ENCODE assay signal across 9 mouse cellular contexts in the genomic region with DNA sequence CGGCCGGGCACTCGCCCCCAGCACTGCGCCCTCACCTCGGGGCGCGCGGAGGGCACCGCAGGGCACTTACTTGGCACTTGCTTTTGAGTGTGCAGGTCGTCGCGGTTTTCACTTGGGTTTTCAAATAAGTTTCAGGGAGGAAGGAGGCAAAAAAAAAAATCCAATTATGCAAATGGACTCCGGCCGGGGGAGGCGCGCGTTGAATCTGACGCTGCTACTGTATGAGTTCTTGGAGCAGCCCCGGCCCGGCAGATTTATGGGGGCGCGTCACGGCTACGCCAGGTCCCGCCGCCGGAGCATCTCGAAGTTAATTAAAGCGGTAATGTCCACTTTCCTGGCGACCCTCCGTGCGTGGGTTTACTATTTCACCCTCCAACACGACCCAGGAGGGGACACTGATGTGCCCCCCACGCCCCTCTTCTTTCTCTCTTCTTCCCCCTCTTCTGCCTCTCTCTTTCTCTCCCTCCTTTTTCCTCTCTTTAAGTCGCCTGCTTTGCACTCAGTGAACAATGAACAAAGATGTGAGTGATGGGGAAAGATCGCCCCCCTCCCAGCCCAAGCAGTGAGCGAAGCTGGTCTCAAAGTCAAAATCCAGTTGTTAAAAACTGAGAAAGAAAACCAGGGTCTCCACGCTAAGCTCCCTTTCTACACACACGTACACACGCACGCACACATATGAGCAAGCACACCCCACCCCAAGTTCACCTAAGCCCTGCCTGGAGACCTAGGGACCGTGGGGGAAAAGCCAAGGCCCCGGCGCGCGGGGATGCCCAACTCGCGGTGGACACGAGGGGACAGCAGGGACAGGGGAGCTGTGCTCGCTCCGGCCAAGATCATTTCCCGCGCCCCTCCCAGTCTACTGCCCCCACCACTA. TPM values are rescaled to one million over a fixed set of nuclear protein-coding genes. Genes with fewer than 3 reads are reported as not detected.
DNase-seq lines count a peak whose midpoint lies in the region; ATAC-seq and TF ChIP-seq lines count a peak whose summit lies in the region.
"Had no signal": no experiment of that assay in that cellular context is flagged by ENCODE, and none has a peak within 500 bp of the region (broad histone marks: within the 10 kb centered on the region; RNA-seq: fewer than 3 reads in every experiment).

No protein-coding gene starts in this region.

- peak; percentile 59 for ATAC-seq in embryonic facial prominence, embryonic 12.5 days (ENCODE audit: insufficient number of reproducible peaks, insufficient read depth, low FRiP score, low TSS enrichment)
- ATAC-seq in hindbrain, embryonic 14.5 days (ENCODE audit: low FRiP score) = peak; percentile 46; the same call in 1 of the 2 replicates
- ATAC-seq in midbrain, embryonic 12.5 days (ENCODE audit: low FRiP score, low read depth) = peak; percentile 24
- ATAC-seq in granulocyte monocyte progenitor cell, adult 5-6 weeks (replicated peaks; ENCODE audit: poor library complexity, severe bottlenecking) = no peak

- H3K27ac ChIP-seq in left cerebral cortex, adult 2 months = peak overlapping the region; percentile 54
- H3K27ac ChIP-seq in embryonic facial prominence, embryonic 12.5 days = peak overlapping the region; percentile 80
- H3K27ac ChIP-seq in hindbrain, embryonic 14.5 days = peak overlapping the region; percentile 81
- peak overlapping the region; percentile 94 for H3K27ac ChIP-seq in midbrain, embryonic 12.5 days (replicated peaks)

- WGBS in embryonic facial prominence, embryonic 12.5 days = under 1% methylated on average over 50 of the region's 53 CpGs
- under 1% methylated on average over 53 of the region's 53 CpGs for WGBS in hindbrain, embryonic 14.5 days
- WGBS in midbrain, embryonic 12.5 days = under 1% methylated on average over 53 of the region's 53 CpGs

- H3K4me2 ChIP-seq in embryonic facial prominence, embryonic 12.5 days (replicated peaks) = peak overlapping the region; percentile 94
- peak overlapping the region; percentile 79 for H3K4me2 ChIP-seq in hindbrain, embryonic 14.5 days (replicated peaks)
- H3K4me2 ChIP-seq in midbrain, embryonic 12.5 days (replicated peaks) = peak overlapping the region; percentile 92

- no peaks in the 10 kb centered on the region for H3K9me3 ChIP-seq in embryonic facial prominence, embryonic 12.5 days
- no peaks in the 10 kb centered on the region for H3K9me3 ChIP-seq in hindbrain, embryonic 14.5 days (ENCODE audit: control insufficient read depth, low read length)
- H3K9me3 ChIP-seq in midbrain, embryonic 12.5 days = no peaks in the 10 kb centered on the region

- no peak for TF ChIP-seq CTCF in left cerebral cortex, adult 2 months (IDR thresholded peaks at IDR 0.05)

- peaks cover 33% of the 10 kb centered on the region for H3K4me1 ChIP-seq in embryonic facial prominence, embryonic 12.5 days
- peaks cover 45% of the 10 kb centered on the region for H3K4me1 ChIP-seq in hindbrain, embryonic 14.5 days (replicated peaks; ENCODE audit: control insufficient read depth, insufficient read depth, low read length)
- peaks cover 54% of the 10 kb centered on the region for H3K4me1 ChIP-seq in midbrain, embryonic 12.5 days

- no peaks in the 10 kb centered on the region for H3K36me3 ChIP-seq in embryonic facial prominence, embryonic 12.5 days
- no peaks in the 10 kb centered on the region for H3K36me3 ChIP-seq in hindbrain, embryonic 14.5 days (replicated peaks; ENCODE audit: control insufficient read depth, insufficient read depth)
- no peaks in the 10 kb centered on the region for H3K36me3 ChIP-seq in midbrain, embryonic 12.5 days

- H3K4me3 ChIP-seq in left cerebral cortex, adult 2 months = peak overlapping the region; percentile 56
- H3K4me3 ChIP-seq in embryonic facial prominence, embryonic 12.5 days = peak overlapping the region; percentile 49
- H3K4me3 ChIP-seq in hindbrain, embryonic 14.5 days (replicated peaks; ENCODE audit: low read length) = peak overlapping the region; percentile 68
- peak overlapping the region; percentile 62 for H3K4me3 ChIP-seq in midbrain, embryonic 12.5 days

- DNase-seq in left cerebral cortex, adult 2 months (ENCODE audit: extremely low spot score in 1 of 2, low spot score in 2 of 2) = peak; percentile 25 to 27
- DNase-seq in left cerebral cortex, adult 8-10 months (ENCODE audit: low spot score in 2 of 2) = no peak
- DNase-seq in adrenal gland, postnatal 14 days = peak; percentile 81
- peak; percentile 52 for DNase-seq in hindbrain, embryonic 14.5 days (ENCODE audit: low spot score)
- no peak for DNase-seq in thymus, postnatal 14 days

- H3K9ac ChIP-seq in embryonic facial prominence, embryonic 12.5 days = peak overlapping the region; percentile 56
- H3K9ac ChIP-seq in hindbrain, embryonic 14.5 days = peak overlapping the region; percentile 81
- peak overlapping the region; percentile 62 for H3K9ac ChIP-seq in midbrain, embryonic 12.5 days (replicated peaks)

- H3K27me3 ChIP-seq in embryonic facial prominence, embryonic 12.5 days = peaks cover 38% of the 10 kb centered on the region
- H3K27me3 ChIP-seq in hindbrain, embryonic 14.5 days (ENCODE audit: control insufficient read depth, insufficient read depth, low read length) = peaks cover 1% of the 10 kb centered on the region
- H3K27me3 ChIP-seq in midbrain, embryonic 12.5 days = peaks cover 8% of the 10 kb centered on the region; the same call in 1 of the 2 replicates

- intact Hi-C loops in left cerebral cortex, adult 2 months (cut with DNase I) = loop anchor here (5.0 to 10.0 kb wide), 2 partner anchors 142 to 205 kb away; no protein-coding TSS in a partner anchor

RNA-seq across cellular contexts. Expression of a gene that starts 3.7 kb away (rescaled TPM):
- total RNA-seq in left cerebral cortex, adult 2 months (2021) = 10 to 100 TPM; 35.1 to 43.5 TPM
- 10 to 100 TPM; 39.6 to 46.8 (median 42.0) TPM for total RNA-seq in left cerebral cortex, adult 8-10 months (2022)
- 6.3 and 6.8 TPM in 2 replicates for total RNA-seq in adrenal gland, postnatal 14 days (2021)
- polyA plus RNA-seq in embryonic facial prominence, embryonic 12.5 days (2016; fragmentation: Nextera tagmentation; extraction: Ambion mirVana) = 18.1 and 18.5 TPM in 2 replicates
- 35.6 and 43.0 TPM in 2 replicates for polyA plus RNA-seq in hindbrain, embryonic 14.5 days (2014; fragmentation: Nextera tagmentation; extraction: Ambion mirVana)
- polyA plus RNA-seq in midbrain, embryonic 12.5 days (2016; fragmentation: Nextera tagmentation; extraction: Ambion mirVana) = 43.5 and 48.9 TPM in 2 replicates
- total RNA-seq in granulocyte monocyte progenitor cell, adult 5-6 weeks (2014; fragmentation: Nextera tagmentation) = 0.23 and 0.52 TPM in 2 replicates
- total RNA-seq in granulocyte monocyte progenitor cell, adult 5-6 weeks (2017) = not detected in 2 replicates
- total RNA-seq: hematopoietic stem cell, adult 5-6 weeks had no signal

Comparison
In these comparisons a context has a peak if more than half of its experiments do, and no peak if none do; other contexts are left out.
1. DNase-seq: peak in left cerebral cortex, adult 2 months (2 of 2), adrenal gland, postnatal 14 days (single experiment) and hindbrain, embryonic 14.5 days (single experiment); none in left cerebral cortex, adult 8-10 months (0 of 2) and thymus, postnatal 14 days (single experiment).
2. Peak in every context shown above with its lines, with median percentiles within 50 percentile points of each other: H3K27ac ChIP-seq, H3K4me3 ChIP-seq, H3K4me2 ChIP-seq and H3K9ac ChIP-seq.